Mouse (Mus musculus) heart, postnatal 36 days (tissue): ENCODE measurements at regions not wholly inside any gene's neighbourhood (a gene's known extent, or its start where the extent isn't known, plus 50 kb on each side); places are given as distances from the start of the nearest gene placed in this dataset.
"Not testable (repeated sequence)": the region's sequence is repeated elsewhere in the genome, so short reads cannot be mapped to it uniquely, and the experiment has no call there.

ENCODE experiments used
- DNase-seq, 2 experiments: peaks; one replicate each; pipeline ENCODE4 v3.0.0; 2021 to 2022
- intact Hi-C: fragments of 180-260 bp; cut with DNase I; formaldehyde crosslinking; loops from one replicate; pipeline ENCODE4 v1.15.1; 2025

GRCm38 (mm10) chr11:22573166-22573565 is 61.3 kb downstream of the Tmem17 start:
- intact Hi-C loops, result no loop called here
- DNase-seq, result no peak

- intact Hi-C loops, result no loop called here
- no peak for DNase-seq
Observed at GRCm38 (mm10) chr11:22573802-22574201, 61.9 kb downstream of the Tmem17 start.

GRCm38 (mm10) chr11:22574506-22574905 is 62.6 kb downstream of the Tmem17 start:
- intact Hi-C loops, result no loop called here
- DNase-seq, result no peak

GRCm38 (mm10) chr11:22584100-22584487 is 72.2 kb downstream of the Tmem17 start:
- intact Hi-C loops, result no loop called here
- no peak for DNase-seq

- intact Hi-C loops, result no loop called here
- DNase-seq, result peak; percentile 46 to 53
Observed at GRCm38 (mm10) chr11:22584488-22585158, 72.7 kb downstream of the Tmem17 start.

GRCm38 (mm10) chr11:22587691-22588241 is 75.9 kb downstream of the Tmem17 start:
- peak; percentile 29 to 44 for DNase-seq
- intact Hi-C loops, result no loop called here

GRCm38 (mm10) chr11:22588546-22588945 is 76.7 kb downstream of the Tmem17 start:
- peak; percentile 17 to 27 for DNase-seq
- intact Hi-C loops, result no loop called here

GRCm38 (mm10) chr11:22589901-22590300 is 78.0 kb downstream of the Tmem17 start:
- intact Hi-C loops, result no loop called here

GRCm38 (mm10) chr11:22591050-22591449 is 79.2 kb downstream of the Tmem17 start:
- intact Hi-C loops, DNase-seq: not testable (repeated sequence)

More at GRCm38 (mm10) chr11:22589901-22590300, 78.0 kb downstream of the Tmem17 start:
- DNase-seq, result no peak

- intact Hi-C loops, result no loop called here
- no peak for DNase-seq
Observed at GRCm38 (mm10) chr11:22592706-22593105, 80.8 kb downstream of the Tmem17 start.

GRCm38 (mm10) chr11:22596076-22596804 is 84.4 kb downstream of the Tmem17 start:
- no peak for DNase-seq
- intact Hi-C loops, result no loop called here

- DNase-seq, result no peak
- intact Hi-C loops, result no loop called here
Observed at GRCm38 (mm10) chr11:22596805-22597149, 84.9 kb downstream of the Tmem17 start.

- no peak for DNase-seq
- intact Hi-C loops, result no loop called here
Observed at GRCm38 (mm10) chr11:22600370-22600769, 88.5 kb downstream of the Tmem17 start.

- intact Hi-C loops, result no loop called here
- no peak for DNase-seq
Observed at GRCm38 (mm10) chr11:22601977-22602376, 90.1 kb downstream of the Tmem17 start.

- intact Hi-C loops, result no loop called here
- DNase-seq, result no peak
Observed at GRCm38 (mm10) chr11:22602610-22603009, 90.7 kb downstream of the Tmem17 start.

- DNase-seq, result no peak
- intact Hi-C loops, result no loop called here
Observed at GRCm38 (mm10) chr11:22603397-22603796, 91.5 kb downstream of the Tmem17 start.

GRCm38 (mm10) chr11:22606380-22606779 is 94.5 kb downstream of the Tmem17 start:
- no peak for DNase-seq
- intact Hi-C loops, result no loop called here

- intact Hi-C loops, result no loop called here
Observed at GRCm38 (mm10) chr11:22607645-22608044, 95.8 kb downstream of the Tmem17 start.

GRCm38 (mm10) chr11:22608945-22609344 is 97.1 kb downstream of the Tmem17 start:
- intact Hi-C loops, result no loop called here
- DNase-seq, result no peak

More at GRCm38 (mm10) chr11:22607645-22608044, 95.8 kb downstream of the Tmem17 start:
- DNase-seq, result no peak

GRCm38 (mm10) chr11:22610433-22611101 is 98.7 kb downstream of the Tmem17 start:
- peak in 1 of 2 experiments; percentile 15 for DNase-seq
- intact Hi-C loops, result no loop called here

GRCm38 (mm10) chr11:22611102-22611869 is 99.4 kb downstream of the Tmem17 start:
- no peak for DNase-seq
- intact Hi-C loops, result no loop called here
